Mouse (Mus musculus): ENCODE results near the gene Xbp1.

- TF ChIP-seq POLR2A (IDR thresholded peaks at IDR 0.05; ENCODE audit: insufficient read depth, low read length) (no peak), CTCF (IDR thresholded peaks at IDR 0.05; ENCODE audit: low read depth, low read length) (no peak)
Observed at GRCm38 (mm10) chr11:5569474-5569873, 49.0 kb downstream of the Xbp1 start, which contains the start of gene Ankrd36.
